Mouse (Mus musculus): ENCODE results near the gene Tpx2.

The Tpx2 gene

GRCm38 (mm10) chr2:152847815-152848302, at the start of gene Tpx2:
Tpx2 (plus strand) TSS chr2:152847964.
- peak; percentile 86 for DNase-seq (ENCODE audit: low spot score)

- no peak for DNase-seq (ENCODE audit: low spot score)
Measured at GRCm38 (mm10) chr2:152799954-152800761, 47.6 kb upstream of the Tpx2 start.

- DNase-seq (ENCODE audit: low spot score) = no peak
Measured at GRCm38 (mm10) chr2:152800762-152801113, 47.0 kb upstream of the Tpx2 start.

- no peak for DNase-seq (ENCODE audit: low spot score)
Measured at GRCm38 (mm10) chr2:152802303-152802702, 45.5 kb upstream of the Tpx2 start.

GRCm38 (mm10) chr2:152803081-152803480, 44.7 kb upstream of the Tpx2 start:
- DNase-seq (ENCODE audit: low spot score) = no peak

- no peak for DNase-seq (ENCODE audit: low spot score)
Measured at GRCm38 (mm10) chr2:152804408-152805110, 43.2 kb upstream of the Tpx2 start.

GRCm38 (mm10) chr2:152805111-152805490, 42.7 kb upstream of the Tpx2 start:
- no peak for DNase-seq (ENCODE audit: low spot score)

- no peak for DNase-seq (ENCODE audit: low spot score)
Measured at GRCm38 (mm10) chr2:152806037-152806436, 41.7 kb upstream of the Tpx2 start.

- no peak for DNase-seq (ENCODE audit: low spot score)
Measured at GRCm38 (mm10) chr2:152808178-152808577, 39.6 kb upstream of the Tpx2 start.

GRCm38 (mm10) chr2:152810158-152810941, 37.4 kb upstream of the Tpx2 start:
- DNase-seq (ENCODE audit: low spot score) = no peak

- DNase-seq (ENCODE audit: low spot score) = no peak
Measured at GRCm38 (mm10) chr2:152811336-152812165, 36.2 kb upstream of the Tpx2 start.

- no peak for DNase-seq (ENCODE audit: low spot score)
Measured at GRCm38 (mm10) chr2:152813232-152813631, 34.5 kb upstream of the Tpx2 start.

GRCm38 (mm10) chr2:152814213-152814874, 33.4 kb upstream of the Tpx2 start:
- DNase-seq (ENCODE audit: low spot score) = no peak

GRCm38 (mm10) chr2:152815879-152816656, 31.7 kb upstream of the Tpx2 start:
- no peak for DNase-seq (ENCODE audit: low spot score)

- DNase-seq (ENCODE audit: low spot score) = no peak
Measured at GRCm38 (mm10) chr2:152816657-152817348, 31.0 kb upstream of the Tpx2 start.

GRCm38 (mm10) chr2:152817596-152818291, 30.0 kb upstream of the Tpx2 start:
- DNase-seq (ENCODE audit: low spot score) = no peak

GRCm38 (mm10) chr2:152818679-152819078, 29.1 kb upstream of the Tpx2 start:
- no peak for DNase-seq (ENCODE audit: low spot score)

GRCm38 (mm10) chr2:152819097-152819624, 28.6 kb upstream of the Tpx2 start:
- no peak for DNase-seq (ENCODE audit: low spot score)

- no peak for DNase-seq (ENCODE audit: low spot score)
Measured at GRCm38 (mm10) chr2:152819926-152820325, 27.8 kb upstream of the Tpx2 start.

All from urinary bladder, postnatal 10 days (tissue).